Mouse (Mus musculus) left cerebral cortex, postnatal 25 days (tissue): ENCODE results near the gene Kantr. TPM values are rescaled to one million over a fixed set of nuclear protein-coding genes. Genes with fewer than 3 reads are reported as not detected.
"Not testable (repeated sequence)": the region's sequence is repeated elsewhere in the genome, so short reads cannot be mapped to it uniquely, and the experiment has no call there.

Experiments used
- DNase-seq, 2 experiments: peaks; one replicate each; pipeline ENCODE4 v3.0.0; 2022; ENCODE audit warnings: low spot score in 2 of 2, mixed read lengths in 1 of 2
- intact Hi-C: fragments of 180-260 bp; cut with DNase I; formaldehyde crosslinking; loops from one replicate; pipeline ENCODE4 v1.15.1; 2025
- total RNA-seq, 2 experiments: library from RNA; stranded (reverse); gene quantifications; 2 replicates each; pipeline ENCODE4 v1.2.3; 2021

Gene Kantr
- 10 to 100 TPM; 51.1 to 65.3 TPM for total RNA-seq

GRCm38 (mm10) chrX:152326996-152327688 is at the start of gene Kantr:
TSS of gene Kantr (minus strand) at chrX:152327495.
- peak; percentile 69 to 93 for DNase-seq
- intact Hi-C loops = no loop called here

GRCm38 (mm10) chrX:152368397-152369273 is 41.3 kb upstream of the Kantr start, which contains the start of gene Gpr173:
TSS of gene Gpr173 (minus strand) at chrX:152368704.
- intact Hi-C loops = no loop called here
- DNase-seq = peak; percentile 49 to 75

GRCm38 (mm10) chrX:152368054-152368396 is 40.7 kb upstream of the Kantr start:
- no peak for DNase-seq
- intact Hi-C loops = no loop called here

GRCm38 (mm10) chrX:152366418-152366817 is 39.1 kb upstream of the Kantr start:
- intact Hi-C loops = no loop called here
- DNase-seq = no peak

- DNase-seq = peak in 1 of 2 experiments; percentile 23
- intact Hi-C loops = no loop called here
Measured at GRCm38 (mm10) chrX:152352553-152353153, 25.4 kb upstream of the Kantr start.

GRCm38 (mm10) chrX:152347041-152347440 is 19.7 kb upstream of the Kantr start:
- DNase-seq = no peak
- intact Hi-C loops = no loop called here

- DNase-seq = no peak
- intact Hi-C loops = no loop called here
Measured at GRCm38 (mm10) chrX:152346587-152346986, 19.3 kb upstream of the Kantr start.

- no peak for DNase-seq
- intact Hi-C loops = no loop called here
Measured at GRCm38 (mm10) chrX:152342903-152343302, 15.6 kb upstream of the Kantr start.

- intact Hi-C loops = no loop called here
Measured at GRCm38 (mm10) chrX:152342358-152342901, 15.1 kb upstream of the Kantr start, which contains the start of gene Tspyl2. TSS of gene Tspyl2 (minus strand) at chrX:152342425.

GRCm38 (mm10) chrX:152341496-152341895 is 14.2 kb upstream of the Kantr start:
- DNase-seq = peak in 1 of 2 experiments; percentile 38
- intact Hi-C loops = no loop called here

More at GRCm38 (mm10) chrX:152342358-152342901, 15.1 kb upstream of the Kantr start, which contains the start of gene Tspyl2:
- peak; percentile 87 to 98 for DNase-seq

GRCm38 (mm10) chrX:152336546-152337332 is 9.4 kb upstream of the Kantr start:
- intact Hi-C loops = no loop called here
- DNase-seq = peak; percentile 85 to 96

- intact Hi-C loops, DNase-seq: not testable (repeated sequence)
Measured at GRCm38 (mm10) chrX:152336123-152336522, 8.8 kb upstream of the Kantr start.

- intact Hi-C loops, DNase-seq: not testable (repeated sequence)
Measured at GRCm38 (mm10) chrX:152329400-152329799, 2.1 kb upstream of the Kantr start.

- intact Hi-C loops = no loop called here
- no peak for DNase-seq
Measured at GRCm38 (mm10) chrX:152327689-152328052, 376 bp upstream of the Kantr start.

- DNase-seq = no peak
- intact Hi-C loops = no loop called here
Measured at GRCm38 (mm10) chrX:152323584-152323983, 3.7 kb downstream of the Kantr start.

GRCm38 (mm10) chrX:152322776-152323175 is 4.5 kb downstream of the Kantr start:
- DNase-seq = no peak
- intact Hi-C loops = no loop called here

GRCm38 (mm10) chrX:152320535-152320934 is 6.8 kb downstream of the Kantr start:
- intact Hi-C loops = no loop called here
- DNase-seq = no peak

- intact Hi-C loops = no loop called here
- DNase-seq = peak; percentile 16 to 20
Measured at GRCm38 (mm10) chrX:152307942-152308341, 19.4 kb downstream of the Kantr start.

- intact Hi-C loops = no loop called here
- no peak for DNase-seq
Measured at GRCm38 (mm10) chrX:152307371-152307770, 19.9 kb downstream of the Kantr start.
